Mouse (Mus musculus): ENCODE measurements around the gene Chp2. TPM values are rescaled to one million over a fixed set of nuclear protein-coding genes. Genes with fewer than 3 reads are reported as not detected.

Gene Chp2
- polyA plus RNA-seq, 1 experiment: 197 TPM

- Histone ChIP-seq H3K4me3 (ENCODE audit: low read depth, low read length) (no peak overlapping the region), H3K4me1 (ENCODE audit: control insufficient read depth, insufficient read depth, insufficient read length, low read length) (no peaks in the 10 kb centered on the region), H3K36me3 (ENCODE audit: control insufficient read depth, insufficient read depth, low read length) (no peaks in the 10 kb centered on the region), H3K27ac (ENCODE audit: insufficient read depth, low read depth, low read length) (no peak overlapping the region), H3K27me3 (ENCODE audit: control insufficient read depth, insufficient read depth, low read length) (no peaks in the 10 kb centered on the region)
- WGBS: 90% methylated on average over 9 of the region's 9 CpGs
- TF ChIP-seq POLR2A (IDR thresholded peaks at IDR 0.05; ENCODE audit: low read depth, low read length) (no peak), CTCF (IDR thresholded peaks at IDR 0.05; ENCODE audit: extremely low read depth, insufficient read length, insufficient replicate concordance, low read depth, low read length) (no peak)
Observed at GRCm38 (mm10) chr7:122249321-122249821, 30.1 kb downstream of the Chp2 start.

- Histone ChIP-seq H3K27ac (ENCODE audit: insufficient read depth, low read depth, low read length) (no peak overlapping the region), H3K27me3 (ENCODE audit: control insufficient read depth, insufficient read depth, low read length) (no peaks in the 10 kb centered on the region)
Observed at GRCm38 (mm10) chr7:122251197-122252011, 32.1 kb downstream of the Chp2 start.

GRCm38 (mm10) chr7:122256722-122257121 lies 37.4 kb downstream of the Chp2 start:
- H3K36me3 ChIP-seq (ENCODE audit: control insufficient read depth, insufficient read depth, low read length): no peaks in the 10 kb centered on the region
- no peak for TF ChIP-seq POLR2A (IDR thresholded peaks at IDR 0.05; ENCODE audit: low read depth, low read length)
- no peak for TF ChIP-seq CTCF (IDR thresholded peaks at IDR 0.05; ENCODE audit: extremely low read depth, insufficient read length, insufficient replicate concordance, low read depth, low read length)
- H3K27me3 ChIP-seq (ENCODE audit: control insufficient read depth, insufficient read depth, low read length): no peaks in the 10 kb centered on the region
- H3K4me1 ChIP-seq (ENCODE audit: control insufficient read depth, insufficient read depth, insufficient read length, low read length): no peaks in the 10 kb centered on the region
- no peak overlapping the region for H3K27ac ChIP-seq (ENCODE audit: insufficient read depth, low read depth, low read length)
- no peak overlapping the region for H3K4me3 ChIP-seq (ENCODE audit: low read depth, low read length)
- 68% methylated on average over 7 of the region's 7 CpGs for WGBS

More at GRCm38 (mm10) chr7:122251197-122252011, 32.1 kb downstream of the Chp2 start:
- no peak overlapping the region for H3K4me3 ChIP-seq (ENCODE audit: low read depth, low read length)
- no peaks in the 10 kb centered on the region for H3K4me1 ChIP-seq (ENCODE audit: control insufficient read depth, insufficient read depth, insufficient read length, low read length)
- no peak for TF ChIP-seq POLR2A (IDR thresholded peaks at IDR 0.05; ENCODE audit: low read depth, low read length)
- TF ChIP-seq CTCF (IDR thresholded peaks at IDR 0.05; ENCODE audit: extremely low read depth, insufficient read length, insufficient replicate concordance, low read depth, low read length): peak; percentile 90; the same call in 1 of the 2 replicates
- 30% methylated on average over 21 of the region's 21 CpGs for WGBS
- no peaks in the 10 kb centered on the region for H3K36me3 ChIP-seq (ENCODE audit: control insufficient read depth, insufficient read depth, low read length)

GRCm38 (mm10) chr7:122258521-122258920 lies 39.2 kb downstream of the Chp2 start:
- Histone ChIP-seq H3K27me3 (ENCODE audit: control insufficient read depth, insufficient read depth, low read length) (no peaks in the 10 kb centered on the region), H3K36me3 (ENCODE audit: control insufficient read depth, insufficient read depth, low read length) (no peaks in the 10 kb centered on the region), H3K4me3 (ENCODE audit: low read depth, low read length) (no peak overlapping the region), H3K4me1 (ENCODE audit: control insufficient read depth, insufficient read depth, insufficient read length, low read length) (no peaks in the 10 kb centered on the region), H3K27ac (ENCODE audit: insufficient read depth, low read depth, low read length) (no peak overlapping the region; the same call in 1 of the 2 replicates)
- TF ChIP-seq CTCF (IDR thresholded peaks at IDR 0.05; ENCODE audit: extremely low read depth, insufficient read length, insufficient replicate concordance, low read depth, low read length): no peak
- TF ChIP-seq POLR2A (IDR thresholded peaks at IDR 0.05; ENCODE audit: low read depth, low read length): no peak
- 78% methylated on average over 4 of the region's 4 CpGs for WGBS

GRCm38 (mm10) chr7:122260055-122260602 lies 40.8 kb downstream of the Chp2 start:
- no peak overlapping the region for H3K4me3 ChIP-seq (ENCODE audit: low read depth, low read length)
- 73% methylated on average over 5 of the region's 5 CpGs for WGBS
- H3K36me3 ChIP-seq (ENCODE audit: control insufficient read depth, insufficient read depth, low read length): no peaks in the 10 kb centered on the region
- TF ChIP-seq CTCF (IDR thresholded peaks at IDR 0.05; ENCODE audit: extremely low read depth, insufficient read length, insufficient replicate concordance, low read depth, low read length) (no peak), POLR2A (IDR thresholded peaks at IDR 0.05; ENCODE audit: low read depth, low read length) (no peak)
- H3K27ac ChIP-seq (ENCODE audit: insufficient read depth, low read depth, low read length): no peak overlapping the region
- no peaks in the 10 kb centered on the region for H3K27me3 ChIP-seq (ENCODE audit: control insufficient read depth, insufficient read depth, low read length)
- H3K4me1 ChIP-seq (ENCODE audit: control insufficient read depth, insufficient read depth, insufficient read length, low read length): no peaks in the 10 kb centered on the region

GRCm38 (mm10) chr7:122268983-122269486 lies 49.7 kb downstream of the Chp2 start:
- Histone ChIP-seq H3K4me3 (ENCODE audit: low read depth, low read length) (no peak overlapping the region), H3K4me1 (ENCODE audit: control insufficient read depth, insufficient read depth, insufficient read length, low read length) (no peaks in the 10 kb centered on the region), H3K36me3 (ENCODE audit: control insufficient read depth, insufficient read depth, low read length) (no peaks in the 10 kb centered on the region), H3K27ac (ENCODE audit: insufficient read depth, low read depth, low read length) (no peak overlapping the region), H3K27me3 (ENCODE audit: control insufficient read depth, insufficient read depth, low read length) (no peaks in the 10 kb centered on the region)
- WGBS: 43% methylated on average over 4 of the region's 4 CpGs
- TF ChIP-seq POLR2A (IDR thresholded peaks at IDR 0.05; ENCODE audit: low read depth, low read length) (no peak), CTCF (IDR thresholded peaks at IDR 0.05; ENCODE audit: extremely low read depth, insufficient read length, insufficient replicate concordance, low read depth, low read length) (no peak)

GRCm38 (mm10) chr7:122272334-122272733 lies 53.0 kb downstream of the Chp2 start:
- H3K27me3 ChIP-seq (ENCODE audit: control insufficient read depth, insufficient read depth, low read length): no peaks in the 10 kb centered on the region
- WGBS: 76% methylated on average over 2 of the region's 2 CpGs
- no peak overlapping the region for H3K27ac ChIP-seq (ENCODE audit: insufficient read depth, low read depth, low read length)
- no peaks in the 10 kb centered on the region for H3K4me1 ChIP-seq (ENCODE audit: control insufficient read depth, insufficient read depth, insufficient read length, low read length)
- no peak for TF ChIP-seq POLR2A (IDR thresholded peaks at IDR 0.05; ENCODE audit: low read depth, low read length)
- no peak for TF ChIP-seq CTCF (IDR thresholded peaks at IDR 0.05; ENCODE audit: extremely low read depth, insufficient read length, insufficient replicate concordance, low read depth, low read length)
- no peak overlapping the region for H3K4me3 ChIP-seq (ENCODE audit: low read depth, low read length)
- no peaks in the 10 kb centered on the region for H3K36me3 ChIP-seq (ENCODE audit: control insufficient read depth, insufficient read depth, low read length)

Other genes with a start within 250 kb of the Chp2 start
- 11.7 and 20.2 TPM in 2 replicates for gene Cog7, start 237.8 kb upstream of the Chp2 start, polyA plus RNA-seq (2012; rRNA removed)
- gene Gga2, start 198.3 kb upstream of the Chp2 start, polyA plus RNA-seq (2012; rRNA removed): 16.0 and 17.4 TPM in 2 replicates
- gene Ubfd1, start 152.3 kb upstream of the Chp2 start, polyA plus RNA-seq (2012; rRNA removed): 15.9 and 19.3 TPM in 2 replicates
- gene Ears2, start 152.2 kb upstream of the Chp2 start, polyA plus RNA-seq (2012; rRNA removed): 4.9 and 7.4 TPM in 2 replicates
- 395 and 1,026 TPM in 2 replicates for gene Ndufab1, start 117.6 kb upstream of the Chp2 start, polyA plus RNA-seq (2012; rRNA removed)
- gene Palb2, start 86.5 kb upstream of the Chp2 start, polyA plus RNA-seq (2012; rRNA removed): 0.72 and 1.0 TPM in 2 replicates
- gene Dctn5, start 86.5 kb upstream of the Chp2 start, polyA plus RNA-seq (2012; rRNA removed): 37.2 and 54.3 TPM in 2 replicates
- 9.0 and 21.2 TPM in 2 replicates for gene Plk1, start 60.1 kb upstream of the Chp2 start, polyA plus RNA-seq (2012; rRNA removed)
- gene Ern2, start 33.3 kb upstream of the Chp2 start, polyA plus RNA-seq (2012; rRNA removed): 23.1 and 23.5 TPM in 2 replicates
- gene Prkcb, start 69.3 kb downstream of the Chp2 start, polyA plus RNA-seq (2012; rRNA removed): 4.1 and 6.1 TPM in 2 replicates